Mouse (Mus musculus) stomach, embryonic 15.5 days (tissue): ENCODE data around the gene Angpt4. TPM values are rescaled to one million over a fixed set of nuclear protein-coding genes. Genes with fewer than 3 reads are reported as not detected.

Experiments used
- ATAC-seq: fragments of 200-750 bp; cut with Nextera tagmentation; 2 replicates; pipeline ENCODE4 v1.8.0; 2017; ENCODE audit warnings: low read depth, moderate number of reproducible peaks, moderate TSS enrichment; ENCODE audit not compliant: insufficient read depth, low FRiP score
- H3K27ac ChIP-seq: fragments of 300-500 bp; sonication (generic); 2 replicates; pipeline ENCODE4 v1.5.1; 2015; ENCODE audit warnings: mild to moderate bottlenecking, inconsistent platforms
- H3K27me3 ChIP-seq: fragments of 300-500 bp; sonication (generic); replicated peaks from 2 replicates; pipeline ENCODE4 v1.6.1; 2015; ENCODE audit warnings: inconsistent platforms
- H3K36me3 ChIP-seq: fragments of 300-500 bp; sonication (generic); 2 replicates; pipeline ENCODE4 v1.6.1; 2015; ENCODE audit warnings: inconsistent platforms
- H3K4me1 ChIP-seq: fragments of 300-500 bp; sonication (generic); 2 replicates; pipeline ENCODE4 v1.6.1; 2015; ENCODE audit warnings: inconsistent platforms
- H3K4me2 ChIP-seq: fragments of 300-500 bp; sonication (generic); 2 replicates; pipeline ENCODE4 v1.6.1; 2015; ENCODE audit warnings: mild to moderate bottlenecking, inconsistent platforms
- H3K4me3 ChIP-seq: fragments of 300-500 bp; sonication (generic); replicated peaks from 2 replicates; pipeline ENCODE4 v1.5.1; 2015; ENCODE audit warnings: inconsistent platforms
- H3K9ac ChIP-seq: fragments of 300-500 bp; sonication (generic); 2 replicates; pipeline ENCODE4 v1.6.1; 2015; ENCODE audit warnings: inconsistent platforms
- H3K9me3 ChIP-seq: fragments of 300-500 bp; sonication (generic); 2 replicates; pipeline ENCODE4 v1.6.1; 2016; ENCODE audit warnings: inconsistent platforms
- WGBS: fragments of 180-500 bp; shearing (Covaris S2); methylation state at CpG from one replicate; pipeline ENCODE4 v1.1.7; 2015; 5-methylcytosine and 5-hydroxymethylcytosine counted together
- polyA plus RNA-seq: library from polyadenylated mRNA; unstranded; fragments of >200 nt; fragmentation: Nextera tagmentation; extraction: Ambion mirVana; gene quantifications from 2 replicates; pipeline ENCODE4 v1.2.1, GENCODE M21; 2015

Angpt4 gene
- polyA plus RNA-seq, 1 experiment from 2014 or later, result 0.76 TPM

GRCm38 (mm10) chr2:151975295-151975694 is 64.3 kb downstream of the Angpt4 start:
- 0 out of 2 replicates have a peak overlapping the region, but pooled peaks have one; percentile 8 for H3K27ac ChIP-seq
- H3K4me3 ChIP-seq, result no peak overlapping the region
- no peak overlapping the region for H3K4me2 ChIP-seq
- 87% methylated on average over 5 of the region's 5 CpGs for WGBS
- 0 out of 2 replicates have a peak, but pooled peaks cover 3% of the 10 kb centered on the region for H3K27me3 ChIP-seq
- no peaks in the 10 kb centered on the region for H3K36me3 ChIP-seq
- ATAC-seq, result no peak
- H3K9me3 ChIP-seq, result no peaks in the 10 kb centered on the region
- H3K9ac ChIP-seq, result no peak overlapping the region
- H3K4me1 ChIP-seq, result peaks cover 68% of the 10 kb centered on the region

GRCm38 (mm10) chr2:151976067-151976466 is 65.1 kb downstream of the Angpt4 start:
- Histone ChIP-seq H3K9me3 (no peaks in the 10 kb centered on the region), H3K4me3 (no peak overlapping the region), H3K27ac (peak overlapping the region; percentile 18; the same call in 1 of the 2 replicates), H3K4me1 (peaks cover 67% of the 10 kb centered on the region), H3K4me2 (no peak overlapping the region), H3K27me3 (0 out of 2 replicates have a peak, but pooled peaks cover 3% of the 10 kb centered on the region), H3K36me3 (no peaks in the 10 kb centered on the region), H3K9ac (no peak overlapping the region)
- 72% methylated on average over 3 of the region's 3 CpGs for WGBS
- peak; percentile 19; the same call in 1 of the 2 replicates for ATAC-seq

- WGBS, result 68% methylated on average over 4 of the region's 4 CpGs
- H3K9me3 ChIP-seq, result no peaks in the 10 kb centered on the region
- H3K9ac ChIP-seq, result no peak overlapping the region
- H3K27ac ChIP-seq, result peak overlapping the region; percentile 77
- H3K27me3 ChIP-seq, result 0 out of 2 replicates have a peak, but pooled peaks cover 3% of the 10 kb centered on the region
- H3K36me3 ChIP-seq, result no peaks in the 10 kb centered on the region
- peaks cover 53% of the 10 kb centered on the region for H3K4me1 ChIP-seq
- H3K4me3 ChIP-seq, result no peak overlapping the region
- ATAC-seq, result no peak
- peak overlapping the region; percentile 77 for H3K4me2 ChIP-seq
Measured at GRCm38 (mm10) chr2:151977689-151978440, 66.9 kb downstream of the Angpt4 start.

- Histone ChIP-seq H3K27me3 (0 out of 2 replicates have a peak, but pooled peaks cover 3% of the 10 kb centered on the region), H3K9ac (no peak overlapping the region), H3K27ac (0 out of 2 replicates have a peak overlapping the region, but pooled peaks have one; percentile 79), H3K4me1 (peaks cover 47% of the 10 kb centered on the region), H3K4me2 (peak overlapping the region; percentile 77), H3K4me3 (peak overlapping the region; percentile 80), H3K36me3 (no peaks in the 10 kb centered on the region), H3K9me3 (no peaks in the 10 kb centered on the region)
- WGBS, result 75% methylated on average over 6 of the region's 6 CpGs
- ATAC-seq, result no peak
Measured at GRCm38 (mm10) chr2:151978494-151978893, 67.5 kb downstream of the Angpt4 start.

GRCm38 (mm10) chr2:151979470-151980354 is 68.7 kb downstream of the Angpt4 start, which contains the start of gene Fam110a:
TSS of gene Fam110a (minus strand) at chr2:151980219.
- WGBS, result under 1% methylated on average over 46 of the region's 46 CpGs

GRCm38 (mm10) chr2:151980355-151980693 is 69.3 kb downstream of the Angpt4 start:
- peak overlapping the region; percentile 28; the same call in 1 of the 2 replicates for H3K27ac ChIP-seq
- ATAC-seq, result peak; percentile 19; the same call in 1 of the 2 replicates

More at GRCm38 (mm10) chr2:151979470-151980354, 68.7 kb downstream of the Angpt4 start, which contains the start of gene Fam110a:
- Histone ChIP-seq H3K27me3 (no peaks in the 10 kb centered on the region), H3K9ac (peak within 1 kb of the TSS; percentile 84), H3K4me2 (peak within 1 kb of the TSS; percentile 77), H3K4me3 (peak within 1 kb of the TSS; percentile 80), H3K9me3 (no peaks in the 10 kb centered on the region), H3K27ac (peak within 1 kb of the TSS; percentile 79), H3K36me3 (no peaks in the 10 kb centered on the region), H3K4me1 (peaks cover 37% of the 10 kb centered on the region)
- ATAC-seq, result peak; percentile 80

GRCm38 (mm10) chr2:151981268-151981667 is 70.3 kb downstream of the Angpt4 start:
- WGBS, result 70% methylated on average over 6 of the region's 6 CpGs
- Histone ChIP-seq H3K9me3 (no peaks in the 10 kb centered on the region), H3K4me2 (no peak overlapping the region), H3K4me3 (no peak overlapping the region), H3K9ac (no peak overlapping the region), H3K36me3 (no peaks in the 10 kb centered on the region), H3K27me3 (no peaks in the 10 kb centered on the region), H3K27ac (no peak overlapping the region), H3K4me1 (peaks cover 31% of the 10 kb centered on the region)
- no peak for ATAC-seq

More at GRCm38 (mm10) chr2:151980355-151980693, 69.3 kb downstream of the Angpt4 start:
- peaks cover 37% of the 10 kb centered on the region for H3K4me1 ChIP-seq
- peak overlapping the region; percentile 80 for H3K4me3 ChIP-seq
- H3K36me3 ChIP-seq, result no peaks in the 10 kb centered on the region
- no peaks in the 10 kb centered on the region for H3K27me3 ChIP-seq
- WGBS, result 45% methylated on average over 3 of the region's 3 CpGs
- H3K4me2 ChIP-seq, result peak overlapping the region; percentile 77
- H3K9me3 ChIP-seq, result no peaks in the 10 kb centered on the region
- H3K9ac ChIP-seq, result no peak overlapping the region

GRCm38 (mm10) chr2:151982476-151982875 is 71.5 kb downstream of the Angpt4 start:
- no peaks in the 10 kb centered on the region for H3K9me3 ChIP-seq
- peaks cover 25% of the 10 kb centered on the region for H3K4me1 ChIP-seq
- H3K27me3 ChIP-seq, result no peaks in the 10 kb centered on the region
- no peaks in the 10 kb centered on the region for H3K36me3 ChIP-seq
- no peak for ATAC-seq
- H3K9ac ChIP-seq, result no peak overlapping the region
- H3K4me2 ChIP-seq, result no peak overlapping the region
- H3K27ac ChIP-seq, result no peak overlapping the region
- no peak overlapping the region for H3K4me3 ChIP-seq

GRCm38 (mm10) chr2:151984019-151984418 is 73.0 kb downstream of the Angpt4 start:
- Histone ChIP-seq H3K4me2 (no peak overlapping the region), H3K4me1 (peaks cover 11% of the 10 kb centered on the region), H3K36me3 (no peaks in the 10 kb centered on the region), H3K9ac (no peak overlapping the region), H3K27me3 (no peaks in the 10 kb centered on the region), H3K4me3 (no peak overlapping the region), H3K27ac (peak overlapping the region; percentile 41; the same call in 1 of the 2 replicates), H3K9me3 (no peaks in the 10 kb centered on the region)
- no peak for ATAC-seq
- 61% methylated on average over 9 of the region's 9 CpGs for WGBS

- no peaks in the 10 kb centered on the region for H3K27me3 ChIP-seq
- no peak overlapping the region for H3K4me2 ChIP-seq
- no peak for ATAC-seq
- H3K9me3 ChIP-seq, result no peaks in the 10 kb centered on the region
- no peak overlapping the region for H3K9ac ChIP-seq
- 45% methylated on average over 7 of the region's 7 CpGs for WGBS
- H3K4me1 ChIP-seq, result peaks cover 1% of the 10 kb centered on the region
- no peaks in the 10 kb centered on the region for H3K36me3 ChIP-seq
- no peak overlapping the region for H3K27ac ChIP-seq
- H3K4me3 ChIP-seq, result no peak overlapping the region
Measured at GRCm38 (mm10) chr2:151985426-151986172, 74.6 kb downstream of the Angpt4 start.

- Histone ChIP-seq H3K4me1 (no peaks in the 10 kb centered on the region), H3K4me2 (no peak overlapping the region), H3K27ac (no peak overlapping the region), H3K36me3 (no peaks in the 10 kb centered on the region), H3K9ac (no peak overlapping the region), H3K4me3 (no peak overlapping the region), H3K9me3 (no peaks in the 10 kb centered on the region), H3K27me3 (no peaks in the 10 kb centered on the region)
- 81% methylated on average over 8 of the region's 8 CpGs for WGBS
- no peak for ATAC-seq
Measured at GRCm38 (mm10) chr2:151986958-151987357, 75.9 kb downstream of the Angpt4 start.
